Mouse (Mus musculus): ENCODE results near the gene Sh2b1. TPM values are rescaled to one million over a fixed set of nuclear protein-coding genes. Genes with fewer than 3 reads are reported as not detected.
"Not testable (repeated sequence)": the region's sequence is repeated elsewhere in the genome, so short reads cannot be mapped to it uniquely, and the experiment has no call there.

The Sh2b1 gene
- polyA plus RNA-seq, 1 experiment from 2014 or later: 60.3 TPM

- Histone ChIP-seq H3K4me3 (replicated peaks; ENCODE audit: low read length) (peak overlapping the region; percentile 81), H3K9ac (peak overlapping the region; percentile 91), H3K9me3 (ENCODE audit: control insufficient read depth, low read length) (no peaks in the 10 kb centered on the region), H3K4me1 (replicated peaks; ENCODE audit: control insufficient read depth, insufficient read depth, low read length) (peaks cover 11% of the 10 kb centered on the region; the same call in 1 of the 2 replicates), H3K27ac (peak overlapping the region; percentile 97), H3K27me3 (ENCODE audit: control insufficient read depth, insufficient read depth, low read length) (no peaks in the 10 kb centered on the region), H3K36me3 (replicated peaks; ENCODE audit: control insufficient read depth, insufficient read depth) (peaks cover 41% of the 10 kb centered on the region), H3K4me2 (replicated peaks) (peak overlapping the region; percentile 71)
- WGBS: under 1% methylated on average over 51 of the region's 57 CpGs
- DNase-seq (ENCODE audit: low spot score) (peak; percentile 92), ATAC-seq (ENCODE audit: low FRiP score) (peak; percentile 91)
These were observed 27.0 kb upstream of the Sh2b1 start for GRCm38 (mm10) chr7:126502023-126502741.

GRCm38 (mm10) chr7:126501684-126502022 is 26.4 kb upstream of the Sh2b1 start:
- WGBS: 7% methylated on average over 9 of the region's 9 CpGs
- no peak for ATAC-seq (ENCODE audit: low FRiP score)
- no peak for DNase-seq (ENCODE audit: low spot score)
- Histone ChIP-seq H3K4me2 (replicated peaks) (peak overlapping the region; percentile 71), H3K36me3 (replicated peaks; ENCODE audit: control insufficient read depth, insufficient read depth) (peaks cover 46% of the 10 kb centered on the region), H3K4me3 (replicated peaks; ENCODE audit: low read length) (peak overlapping the region; percentile 81), H3K4me1 (replicated peaks; ENCODE audit: control insufficient read depth, insufficient read depth, low read length) (peaks cover 11% of the 10 kb centered on the region; the same call in 1 of the 2 replicates), H3K27me3 (ENCODE audit: control insufficient read depth, insufficient read depth, low read length) (no peaks in the 10 kb centered on the region), H3K9me3 (ENCODE audit: control insufficient read depth, low read length) (no peaks in the 10 kb centered on the region), H3K9ac (peak overlapping the region; percentile 91), H3K27ac (peak overlapping the region; percentile 97)

GRCm38 (mm10) chr7:126499416-126499815 is 24.2 kb upstream of the Sh2b1 start:
- WGBS: 98% methylated on average over 7 of the region's 7 CpGs
- ATAC-seq (ENCODE audit: low FRiP score) (no peak), DNase-seq (ENCODE audit: low spot score) (no peak)
- no peak overlapping the region for H3K27ac ChIP-seq
- peaks cover 11% of the 10 kb centered on the region; the same call in 1 of the 2 replicates for H3K4me1 ChIP-seq (replicated peaks; ENCODE audit: control insufficient read depth, insufficient read depth, low read length)
- H3K9me3 ChIP-seq (ENCODE audit: control insufficient read depth, low read length): no peaks in the 10 kb centered on the region
- no peak overlapping the region for H3K4me2 ChIP-seq (replicated peaks)
- no peak overlapping the region for H3K9ac ChIP-seq
- no peaks in the 10 kb centered on the region for H3K27me3 ChIP-seq (ENCODE audit: control insufficient read depth, insufficient read depth, low read length)
- H3K4me3 ChIP-seq (replicated peaks; ENCODE audit: low read length): no peak overlapping the region
- peaks cover 69% of the 10 kb centered on the region for H3K36me3 ChIP-seq (replicated peaks; ENCODE audit: control insufficient read depth, insufficient read depth)

DNA sequence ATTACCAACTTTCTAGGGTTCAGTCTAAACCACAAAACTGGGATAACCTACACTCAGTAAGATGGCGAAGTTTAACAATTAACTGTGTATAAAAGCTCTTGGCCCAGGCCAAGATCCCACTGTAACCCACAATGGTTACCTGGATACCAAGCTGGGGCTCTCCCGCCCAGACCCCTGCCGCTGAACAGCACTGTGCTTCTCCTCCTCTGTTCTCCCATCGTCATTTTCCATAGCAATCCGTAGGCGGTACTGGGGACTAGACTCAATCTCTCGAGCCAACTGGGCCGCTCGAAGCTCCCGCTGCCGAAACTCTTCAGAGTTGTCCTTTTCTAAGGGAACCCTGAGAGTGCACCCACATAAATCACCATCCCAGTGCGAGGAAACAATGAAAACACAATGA is 22.7 kb upstream of the Sh2b1 start:
- H3K9me3 ChIP-seq (ENCODE audit: control insufficient read depth, low read length): no peaks in the 10 kb centered on the region
- H3K27me3 ChIP-seq (ENCODE audit: control insufficient read depth, insufficient read depth, low read length): no peaks in the 10 kb centered on the region
- H3K27ac ChIP-seq: no peak overlapping the region
- 89% methylated on average over 12 of the region's 12 CpGs for WGBS
- no peak overlapping the region for H3K4me2 ChIP-seq (replicated peaks)
- H3K4me3 ChIP-seq (replicated peaks; ENCODE audit: low read length): no peak overlapping the region
- no peak for ATAC-seq (ENCODE audit: low FRiP score)
- no peak overlapping the region for H3K9ac ChIP-seq
- peaks cover 11% of the 10 kb centered on the region; the same call in 1 of the 2 replicates for H3K4me1 ChIP-seq (replicated peaks; ENCODE audit: control insufficient read depth, insufficient read depth, low read length)
- H3K36me3 ChIP-seq (replicated peaks; ENCODE audit: control insufficient read depth, insufficient read depth): peaks cover 83% of the 10 kb centered on the region
- DNase-seq (ENCODE audit: low spot score): no peak

GRCm38 (mm10) chr7:126496475-126496874 is 21.3 kb upstream of the Sh2b1 start:
- ATAC-seq (ENCODE audit: low FRiP score) (no peak), DNase-seq (ENCODE audit: low spot score) (no peak)
- Histone ChIP-seq H3K4me1 (replicated peaks; ENCODE audit: control insufficient read depth, insufficient read depth, low read length) (peaks cover 9% of the 10 kb centered on the region; the same call in 1 of the 2 replicates), H3K27me3 (ENCODE audit: control insufficient read depth, insufficient read depth, low read length) (no peaks in the 10 kb centered on the region), H3K9me3 (ENCODE audit: control insufficient read depth, low read length) (no peaks in the 10 kb centered on the region), H3K4me2 (replicated peaks) (no peak overlapping the region), H3K4me3 (replicated peaks; ENCODE audit: low read length) (no peak overlapping the region), H3K36me3 (replicated peaks; ENCODE audit: control insufficient read depth, insufficient read depth) (peaks cover 98% of the 10 kb centered on the region), H3K27ac (no peak overlapping the region), H3K9ac (no peak overlapping the region)
- 95% methylated on average over 5 of the region's 5 CpGs for WGBS

DNA sequence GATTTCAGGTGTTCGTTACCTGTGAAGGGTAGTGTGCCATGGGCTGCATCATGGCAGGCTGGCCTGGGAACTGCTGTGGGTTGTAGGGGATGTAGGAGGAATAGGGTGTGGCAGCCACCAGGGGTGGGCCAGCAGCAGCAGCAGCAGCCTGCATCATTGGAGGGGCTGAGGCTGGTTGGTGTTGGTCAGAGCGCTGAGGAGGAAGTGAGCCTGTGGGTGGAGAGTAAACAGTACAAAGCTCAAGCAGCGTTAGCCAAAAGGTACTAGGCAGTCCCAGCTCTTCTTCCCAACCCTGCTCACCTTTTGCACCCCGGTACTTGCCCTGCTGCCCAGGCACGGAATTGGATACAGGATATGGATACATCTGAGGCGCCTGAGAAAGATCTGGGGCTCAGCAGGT is 18.9 kb upstream of the Sh2b1 start:
- no peak for DNase-seq (ENCODE audit: low spot score)
- Histone ChIP-seq H3K27ac (no peak overlapping the region), H3K9ac (no peak overlapping the region), H3K4me3 (replicated peaks; ENCODE audit: low read length) (no peak overlapping the region), H3K36me3 (replicated peaks; ENCODE audit: control insufficient read depth, insufficient read depth) (peaks cover 97% of the 10 kb centered on the region), H3K9me3 (ENCODE audit: control insufficient read depth, low read length) (no peaks in the 10 kb centered on the region), H3K4me1 (replicated peaks; ENCODE audit: control insufficient read depth, insufficient read depth, low read length) (no peaks in the 10 kb centered on the region), H3K4me2 (replicated peaks) (no peak overlapping the region), H3K27me3 (ENCODE audit: control insufficient read depth, insufficient read depth, low read length) (no peaks in the 10 kb centered on the region)
- 97% methylated on average over 6 of the region's 6 CpGs for WGBS
- no peak for ATAC-seq (ENCODE audit: low FRiP score)

- WGBS: 47% methylated on average over 11 of the region's 11 CpGs
- Histone ChIP-seq H3K4me1 (replicated peaks; ENCODE audit: control insufficient read depth, insufficient read depth, low read length) (0 out of 2 replicates have a peak, but pooled peaks cover 8% of the 10 kb centered on the region), H3K27me3 (ENCODE audit: control insufficient read depth, insufficient read depth, low read length) (no peaks in the 10 kb centered on the region), H3K4me3 (replicated peaks; ENCODE audit: low read length) (no peak overlapping the region), H3K27ac (no peak overlapping the region), H3K9ac (no peak overlapping the region), H3K36me3 (replicated peaks; ENCODE audit: control insufficient read depth, insufficient read depth) (peaks cover 79% of the 10 kb centered on the region), H3K4me2 (replicated peaks) (no peak overlapping the region), H3K9me3 (ENCODE audit: control insufficient read depth, low read length) (no peaks in the 10 kb centered on the region)
- ATAC-seq (ENCODE audit: low FRiP score): no peak
- no peak for DNase-seq (ENCODE audit: low spot score)
These were observed 16.7 kb upstream of the Sh2b1 start for GRCm38 (mm10) chr7:126491973-126492372.

DNA sequence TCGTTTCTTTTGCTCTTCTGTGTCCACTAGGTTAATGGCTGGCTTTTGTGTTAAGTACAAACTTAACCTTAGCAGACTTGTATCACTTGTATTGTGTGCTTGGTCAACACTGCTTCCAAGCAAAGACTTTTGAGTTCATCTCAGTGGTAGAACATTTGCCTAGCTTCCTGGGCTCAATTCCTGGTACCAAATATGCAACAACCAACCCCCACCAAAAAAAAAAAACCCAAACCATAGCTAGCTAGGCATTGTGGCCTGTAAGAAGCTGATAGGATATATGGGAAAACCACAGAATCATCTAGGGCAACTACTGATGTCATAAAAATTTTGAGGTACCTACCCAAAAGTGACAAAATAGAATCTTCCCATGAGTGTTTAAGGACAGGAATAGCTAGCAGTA is 15.8 kb upstream of the Sh2b1 start:
- H3K9ac ChIP-seq: no peak overlapping the region
- H3K27ac ChIP-seq: no peak overlapping the region
- no peak for ATAC-seq (ENCODE audit: low FRiP score)
- 90% methylated on average over 1 of the region's 1 CpGs for WGBS
- DNase-seq (ENCODE audit: low spot score): no peak
- 0 out of 2 replicates have a peak, but pooled peaks cover 8% of the 10 kb centered on the region for H3K4me1 ChIP-seq (replicated peaks; ENCODE audit: control insufficient read depth, insufficient read depth, low read length)
- no peak overlapping the region for H3K4me2 ChIP-seq (replicated peaks)
- H3K36me3 ChIP-seq (replicated peaks; ENCODE audit: control insufficient read depth, insufficient read depth): peaks cover 69% of the 10 kb centered on the region
- no peak overlapping the region for H3K4me3 ChIP-seq (replicated peaks; ENCODE audit: low read length)
- no peaks in the 10 kb centered on the region for H3K9me3 ChIP-seq (ENCODE audit: control insufficient read depth, low read length)
- H3K27me3 ChIP-seq (ENCODE audit: control insufficient read depth, insufficient read depth, low read length): no peaks in the 10 kb centered on the region

- H3K27me3 ChIP-seq (ENCODE audit: control insufficient read depth, insufficient read depth, low read length); DNase-seq (ENCODE audit: low spot score); H3K9me3 ChIP-seq (ENCODE audit: control insufficient read depth, low read length); H3K4me1 ChIP-seq (replicated peaks; ENCODE audit: control insufficient read depth, insufficient read depth, low read length): not testable (repeated sequence)
- Histone ChIP-seq H3K4me2 (replicated peaks) (peak overlapping the region; percentile 96), H3K9ac (peak overlapping the region; percentile 73), H3K27ac (0 out of 2 replicates have a peak overlapping the region, but pooled peaks have one; percentile 9), H3K36me3 (replicated peaks; ENCODE audit: control insufficient read depth, insufficient read depth) (peaks cover 37% of the 10 kb centered on the region), H3K4me3 (replicated peaks; ENCODE audit: low read length) (peak overlapping the region; percentile 57)
- 0 out of 2 replicates have a peak, but pooled peaks have one; percentile 5 for ATAC-seq (ENCODE audit: low FRiP score)
- WGBS: 19% methylated on average over 21 of the region's 25 CpGs
These were observed 12.6 kb upstream of the Sh2b1 start for GRCm38 (mm10) chr7:126487617-126488385.
